Mouse (Mus musculus) G1E-ER4 (cell line): ENCODE results near the gene Tmem167b. TPM values are rescaled to one million over a fixed set of nuclear protein-coding genes. Genes with fewer than 3 reads are reported as not detected.

Experiments used
- GATA1 ChIP-seq: IDR thresholded peaks from one replicate; pipeline ENCODE4 v1.8.0; 2012; ENCODE audit warnings: low read length, inconsistent platforms
- polyA plus RNA-seq: library from polyadenylated mRNA; stranded (reverse); fragments of >175 nt; gene quantifications from 2 replicates; pipeline ENCODE4 v1.2.3, GENCODE M21; 2012

Tmem167b gene
- polyA plus RNA-seq, 1 experiment: 1.7 TPM

- TF ChIP-seq GATA1: no peak
Observed at GRCm38 (mm10) chr3:108557888-108558287, 4.4 kb downstream of the Tmem167b start.

GRCm38 (mm10) chr3:108554587-108555312, 7.5 kb downstream of the Tmem167b start:
- TF ChIP-seq GATA1: no peak

GRCm38 (mm10) chr3:108554111-108554561, 8.1 kb downstream of the Tmem167b start:
- no peak for TF ChIP-seq GATA1

- TF ChIP-seq GATA1: no peak
Observed at GRCm38 (mm10) chr3:108542299-108542698, 20.0 kb downstream of the Tmem167b start.

GRCm38 (mm10) chr3:108537303-108537702, 25.0 kb downstream of the Tmem167b start:
- no peak for TF ChIP-seq GATA1

GRCm38 (mm10) chr3:108536517-108537260, 25.6 kb downstream of the Tmem167b start, which contains the start of gene 5330417C22Rik:
5330417C22Rik (minus strand) TSS chr3:108536536.
- no peak for TF ChIP-seq GATA1

- TF ChIP-seq GATA1: no peak
Observed at GRCm38 (mm10) chr3:108535896-108536516, 26.3 kb downstream of the Tmem167b start.

GRCm38 (mm10) chr3:108533951-108534350, 28.3 kb downstream of the Tmem167b start, which contains the start of gene 1700013F07Rik:
1700013F07Rik (plus strand) TSS chr3:108534150.
- no peak for TF ChIP-seq GATA1

- TF ChIP-seq GATA1: no peak
Observed at GRCm38 (mm10) chr3:108533114-108533885, 29.0 kb downstream of the Tmem167b start.

- no peak for TF ChIP-seq GATA1
Observed at GRCm38 (mm10) chr3:108528489-108528888, 33.8 kb downstream of the Tmem167b start.

- no peak for TF ChIP-seq GATA1
Observed at GRCm38 (mm10) chr3:108523415-108523814, 38.9 kb downstream of the Tmem167b start.

GRCm38 (mm10) chr3:108518276-108518675, 44.0 kb downstream of the Tmem167b start:
- no peak for TF ChIP-seq GATA1

GRCm38 (mm10) chr3:108513465-108513864, 48.8 kb downstream of the Tmem167b start:
- TF ChIP-seq GATA1: no peak

GRCm38 (mm10) chr3:108510716-108511483, 51.4 kb downstream of the Tmem167b start:
- no peak for TF ChIP-seq GATA1
